Mouse (Mus musculus): ENCODE measurements around the gene Csdc2. TPM values are rescaled to one million over a fixed set of nuclear protein-coding genes. Genes with fewer than 3 reads are reported as not detected.
A peak's percentile ranks its signal among the peaks of the same experiment; 100 is the strongest.
"Not testable (repeated sequence)": the region's sequence is repeated elsewhere in the genome, so short reads cannot be mapped to it uniquely, and the experiment has no call there.

The Csdc2 gene
- polyA plus RNA-seq, 1 experiment from 2014 or later, result 60.6 TPM

- H3K36me3 ChIP-seq (ENCODE audit: poor library complexity, severe bottlenecking), result peaks cover 7% of the 10 kb centered on the region
- ATAC-seq, result peak; percentile 97
- peak within 1 kb of the TSS; percentile 78 for H3K9ac ChIP-seq
- H3K27me3 ChIP-seq, result no peaks in the 10 kb centered on the region
- no peaks in the 10 kb centered on the region for H3K9me3 ChIP-seq (replicated peaks)
- H3K4me2 ChIP-seq, result peak within 1 kb of the TSS; percentile 98
- peak within 1 kb of the TSS; percentile 91 for H3K27ac ChIP-seq
- under 1% methylated on average over 64 of the region's 77 CpGs for WGBS
- H3K4me3 ChIP-seq, result peak within 1 kb of the TSS; percentile 65
- peaks cover 18% of the 10 kb centered on the region for H3K4me1 ChIP-seq
Measured at GRCm38 (mm10) chr15:81960171-81961077, 23.9 kb downstream of the Csdc2 start, which contains the start of gene Pmm1. Gene Pmm1 (minus strand): TSS chr15:81960930.

GRCm38 (mm10) chr15:81961078-81961451 is 24.5 kb downstream of the Csdc2 start:
- no peak overlapping the region for H3K27ac ChIP-seq
- no peaks in the 10 kb centered on the region for H3K9me3 ChIP-seq (replicated peaks)
- no peaks in the 10 kb centered on the region for H3K27me3 ChIP-seq
- H3K36me3 ChIP-seq (ENCODE audit: poor library complexity, severe bottlenecking), result 0 out of 2 replicates have a peak, but pooled peaks cover 1% of the 10 kb centered on the region
- 3% methylated on average over 6 of the region's 8 CpGs for WGBS
- ATAC-seq, result peak; percentile 44; the same call in 1 of the 2 replicates
- peak overlapping the region; percentile 98 for H3K4me2 ChIP-seq
- peak overlapping the region; percentile 65 for H3K4me3 ChIP-seq
- peaks cover 18% of the 10 kb centered on the region for H3K4me1 ChIP-seq
- H3K9ac ChIP-seq, result peak overlapping the region; percentile 39; the same call in 1 of the 2 replicates

DNA sequence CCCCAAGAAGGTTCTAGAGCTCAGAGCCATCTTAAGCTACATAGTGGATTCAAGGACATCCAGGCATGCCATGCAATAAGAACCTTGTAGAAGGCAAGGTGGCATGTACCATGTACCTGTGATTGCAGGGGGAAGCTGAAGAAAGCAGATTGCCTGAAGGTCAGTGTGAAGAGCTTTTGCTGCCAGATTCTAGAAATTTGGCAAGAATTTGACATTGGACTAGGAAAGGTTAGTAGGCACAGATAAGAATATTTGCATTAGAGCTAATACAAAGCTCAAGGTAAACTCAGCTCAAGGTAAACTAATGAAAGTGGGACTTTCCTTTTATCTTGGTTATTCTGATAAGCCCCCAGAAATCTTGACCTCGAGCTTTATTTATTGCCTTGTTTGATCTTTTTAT is 27.7 kb downstream of the Csdc2 start:
- 78% methylated on average over 1 of the region's 1 CpGs for WGBS
- no peak for ATAC-seq
- H3K27ac ChIP-seq, result no peak overlapping the region

DNA sequence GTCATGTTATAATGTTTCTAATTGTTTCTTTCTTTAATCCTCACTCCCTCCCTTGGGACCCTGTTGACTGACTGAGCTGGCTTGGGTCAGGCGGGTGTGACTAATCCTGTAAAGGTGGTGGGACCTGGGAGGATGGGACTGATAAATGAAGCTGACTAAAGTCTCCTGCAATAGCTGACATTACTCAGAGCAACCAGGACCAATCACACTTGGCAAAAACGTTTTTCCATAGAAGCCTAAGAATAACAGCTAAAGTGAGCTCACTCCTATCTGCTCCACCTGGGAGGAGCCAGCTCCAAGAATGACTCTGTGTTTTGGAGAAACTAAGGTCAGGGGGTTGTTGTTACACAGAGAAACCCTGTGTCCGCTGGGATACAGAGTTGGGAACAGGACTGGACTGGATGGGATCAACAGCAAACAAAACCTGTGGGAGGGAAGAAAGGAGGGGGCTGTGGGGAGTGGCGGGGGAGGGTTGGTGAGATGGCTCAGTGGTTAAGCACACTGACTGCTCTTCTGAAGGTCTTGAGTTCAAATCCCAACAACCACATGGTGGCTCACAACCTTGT is 28.5 kb downstream of the Csdc2 start:
- Histone ChIP-seq H3K9ac (no peak overlapping the region), H3K27ac (no peak overlapping the region), H3K27me3 (no peaks in the 10 kb centered on the region), H3K4me3 (no peak overlapping the region), H3K36me3 (ENCODE audit: poor library complexity, severe bottlenecking) (no peaks in the 10 kb centered on the region), H3K9me3 (replicated peaks) (no peaks in the 10 kb centered on the region), H3K4me1 (peaks cover 7% of the 10 kb centered on the region), H3K4me2 (no peak overlapping the region)
- ATAC-seq, result no peak
- WGBS, result 55% methylated on average over 4 of the region's 4 CpGs

More for the DNA sequence above, 27.7 kb downstream of the Csdc2 start:
- Histone ChIP-seq H3K27me3 (no peaks in the 10 kb centered on the region), H3K4me1 (peaks cover 13% of the 10 kb centered on the region), H3K36me3 (ENCODE audit: poor library complexity, severe bottlenecking) (no peaks in the 10 kb centered on the region), H3K4me3 (no peak overlapping the region), H3K9ac (no peak overlapping the region), H3K4me2 (no peak overlapping the region), H3K9me3 (replicated peaks) (no peaks in the 10 kb centered on the region)

- no peaks in the 10 kb centered on the region for H3K9me3 ChIP-seq (replicated peaks)
- no peaks in the 10 kb centered on the region for H3K27me3 ChIP-seq
- ATAC-seq, result no peak
- H3K9ac ChIP-seq, result no peak overlapping the region
- no peak overlapping the region for H3K4me3 ChIP-seq
- H3K27ac ChIP-seq, result no peak overlapping the region
- WGBS, result 91% methylated on average over 11 of the region's 14 CpGs
- H3K4me1 ChIP-seq, result peaks cover under 1% of the 10 kb centered on the region; the same call in 1 of the 2 replicates
- no peaks in the 10 kb centered on the region for H3K36me3 ChIP-seq (ENCODE audit: poor library complexity, severe bottlenecking)
- no peak overlapping the region for H3K4me2 ChIP-seq
Measured at GRCm38 (mm10) chr15:81966062-81966829, 29.7 kb downstream of the Csdc2 start.

DNA sequence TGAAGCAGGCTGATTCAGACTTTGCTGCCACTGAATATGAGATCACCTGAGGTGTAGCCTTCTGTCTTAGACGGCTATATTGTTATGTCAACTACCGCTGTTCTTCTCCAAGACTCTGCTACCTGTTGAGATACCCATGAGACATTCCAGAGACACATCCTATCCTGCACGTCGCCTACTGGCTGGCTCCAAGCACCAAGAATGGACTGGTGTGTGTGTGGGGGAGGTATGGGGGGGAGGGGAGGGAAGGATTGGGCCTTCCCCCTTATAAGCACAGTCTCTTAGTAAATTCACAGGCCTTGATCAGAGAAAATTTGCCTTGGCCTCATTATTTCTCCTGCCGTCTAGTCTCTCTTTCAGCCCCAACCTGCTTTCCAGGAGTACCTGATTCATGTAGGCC is 31.3 kb downstream of the Csdc2 start:
- Histone ChIP-seq H3K9me3 (replicated peaks) (peaks cover 3% of the 10 kb centered on the region), H3K27ac (no peak overlapping the region), H3K36me3 (ENCODE audit: poor library complexity, severe bottlenecking) (no peaks in the 10 kb centered on the region), H3K9ac (no peak overlapping the region), H3K4me1 (no peaks in the 10 kb centered on the region; the same call in 1 of the 2 replicates), H3K4me3 (no peak overlapping the region), H3K4me2 (no peak overlapping the region), H3K27me3 (no peaks in the 10 kb centered on the region)
- WGBS, result 90% methylated on average over 5 of the region's 5 CpGs
- no peak for ATAC-seq

GRCm38 (mm10) chr15:81968447-81968846 is 31.9 kb downstream of the Csdc2 start:
- no peaks in the 10 kb centered on the region; the same call in 1 of the 2 replicates for H3K4me1 ChIP-seq
- WGBS, result 69% methylated on average over 2 of the region's 2 CpGs
- H3K36me3 ChIP-seq (ENCODE audit: poor library complexity, severe bottlenecking), result no peaks in the 10 kb centered on the region
- H3K27ac ChIP-seq, result no peak overlapping the region
- no peak overlapping the region for H3K4me2 ChIP-seq
- no peak overlapping the region for H3K9ac ChIP-seq
- no peak for ATAC-seq
- no peaks in the 10 kb centered on the region for H3K27me3 ChIP-seq
- peaks cover 7% of the 10 kb centered on the region for H3K9me3 ChIP-seq (replicated peaks)
- no peak overlapping the region for H3K4me3 ChIP-seq

DNA sequence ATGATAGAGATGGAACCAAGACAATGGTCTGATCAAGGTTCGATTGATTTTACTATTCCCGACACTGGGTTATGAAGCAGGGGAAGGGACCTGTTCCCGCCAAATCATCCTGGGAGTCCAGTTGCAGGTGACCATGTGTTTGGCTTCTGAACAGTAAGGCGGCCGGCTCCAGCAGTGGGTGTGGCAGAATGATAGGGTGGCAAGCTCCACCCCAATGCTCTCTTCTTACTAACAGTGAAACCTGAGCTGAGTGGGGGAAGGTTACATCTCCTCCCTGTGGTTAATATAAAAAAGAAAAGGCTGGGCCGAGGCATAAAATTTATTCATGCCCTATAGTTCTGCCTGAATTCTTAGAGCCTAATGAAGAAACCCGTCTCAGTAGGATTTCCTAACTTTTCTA is 32.6 kb downstream of the Csdc2 start:
- ATAC-seq, result no peak
- Histone ChIP-seq H3K36me3 (ENCODE audit: poor library complexity, severe bottlenecking) (no peaks in the 10 kb centered on the region), H3K27ac (no peak overlapping the region), H3K4me2 (no peak overlapping the region), H3K9me3 (replicated peaks) (peaks cover 7% of the 10 kb centered on the region), H3K4me3 (no peak overlapping the region), H3K27me3 (no peaks in the 10 kb centered on the region), H3K9ac (no peak overlapping the region), H3K4me1 (no peaks in the 10 kb centered on the region; the same call in 1 of the 2 replicates)
- WGBS, result 61% methylated on average over 7 of the region's 7 CpGs

- not testable (repeated sequence) for H3K4me3 ChIP-seq; H3K27me3 ChIP-seq; ATAC-seq; H3K4me2 ChIP-seq; H3K36me3 ChIP-seq (ENCODE audit: poor library complexity, severe bottlenecking); H3K27ac ChIP-seq; H3K9me3 ChIP-seq (replicated peaks); H3K9ac ChIP-seq; H3K4me1 ChIP-seq
- 40% methylated on average over 6 of the region's 6 CpGs for WGBS
Measured at GRCm38 (mm10) chr15:81969635-81970034, 33.1 kb downstream of the Csdc2 start.

DNA sequence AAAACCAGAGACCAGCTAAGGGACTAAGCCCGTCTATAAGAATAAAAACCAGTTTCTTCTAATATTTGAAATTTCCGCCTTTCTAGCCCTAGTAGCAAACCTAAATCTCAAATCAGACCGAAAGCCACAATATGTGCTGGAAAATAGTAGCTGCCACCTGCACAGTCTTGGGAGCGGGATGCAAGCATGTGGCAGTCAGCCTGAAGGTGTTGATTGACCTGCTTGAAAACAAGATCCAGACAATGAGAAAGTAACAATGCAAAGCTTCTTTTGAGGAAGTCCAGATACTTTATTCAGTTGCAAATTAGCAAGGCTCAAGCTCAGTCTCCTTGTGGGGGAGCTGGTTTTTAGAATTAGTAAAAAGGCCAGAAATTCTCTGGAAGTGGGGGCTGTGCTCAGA is 33.9 kb downstream of the Csdc2 start:
- 73% methylated on average over 4 of the region's 4 CpGs for WGBS
- not testable (repeated sequence) for ATAC-seq

GRCm38 (mm10) chr15:81975156-81975555 is 38.6 kb downstream of the Csdc2 start:
- not testable (repeated sequence) for H3K4me3 ChIP-seq; H3K9ac ChIP-seq; H3K27me3 ChIP-seq; ATAC-seq; H3K9me3 ChIP-seq (replicated peaks); H3K36me3 ChIP-seq (ENCODE audit: poor library complexity, severe bottlenecking); H3K4me1 ChIP-seq; H3K4me2 ChIP-seq; H3K27ac ChIP-seq
- WGBS, result 92% methylated on average over 8 of the region's 8 CpGs

More for the DNA sequence above, 33.9 kb downstream of the Csdc2 start:
- H3K9me3 ChIP-seq (replicated peaks); H3K4me3 ChIP-seq; H3K9ac ChIP-seq; H3K27me3 ChIP-seq; H3K36me3 ChIP-seq (ENCODE audit: poor library complexity, severe bottlenecking); H3K4me1 ChIP-seq; H3K27ac ChIP-seq; H3K4me2 ChIP-seq: not testable (repeated sequence)

- 96% methylated on average over 23 of the region's 23 CpGs for WGBS
- H3K4me2 ChIP-seq, result no peak within 1 kb of the TSS
- no peaks in the 10 kb centered on the region for H3K9me3 ChIP-seq (replicated peaks)
- no peak within 1 kb of the TSS for H3K9ac ChIP-seq
- H3K4me3 ChIP-seq, result no peak within 1 kb of the TSS
- no peak for ATAC-seq
- H3K27me3 ChIP-seq, result no peaks in the 10 kb centered on the region
- H3K36me3 ChIP-seq (ENCODE audit: poor library complexity, severe bottlenecking), result no peaks in the 10 kb centered on the region
- no peak within 1 kb of the TSS for H3K27ac ChIP-seq
- H3K4me1 ChIP-seq, result peaks cover 8% of the 10 kb centered on the region
Measured at GRCm38 (mm10) chr15:81980321-81980720, 43.8 kb downstream of the Csdc2 start, which contains the start of gene 1700029P11Rik. Gene 1700029P11Rik (plus strand): TSS chr15:81980540.

Data from forebrain, embryonic 13.5 days (tissue).